Mouse (Mus musculus): Measurements from ENCODE around the gene Fut1. TPM values are rescaled to one million over a fixed set of nuclear protein-coding genes. Genes with fewer than 3 reads are reported as not detected.
A peak's percentile ranks its signal among the peaks of the same experiment; 100 is the strongest.

The Fut1 gene
- polyA plus RNA-seq, 1 experiment, result 5.9 TPM

DNA sequence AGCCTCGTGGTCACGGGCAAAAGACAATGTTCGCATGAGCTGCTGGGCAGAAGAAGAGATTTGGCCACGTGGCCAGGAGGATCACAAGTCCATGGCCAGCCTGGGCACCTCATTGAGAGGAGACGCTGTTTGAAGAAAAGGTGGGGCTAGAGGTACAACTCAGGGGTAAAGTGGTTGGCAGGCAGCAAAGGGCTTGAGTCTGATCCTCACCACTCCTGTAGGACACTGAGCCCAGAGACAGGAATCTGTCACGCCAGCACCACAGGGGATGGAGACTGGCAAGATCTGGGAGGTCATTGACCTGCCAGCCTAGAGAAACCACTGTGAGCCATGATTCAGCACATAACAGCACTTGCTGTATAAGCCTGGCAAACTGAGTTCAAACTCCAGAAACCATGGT lies 19.6 kb upstream of the Fut1 start:
- Histone ChIP-seq H3K36me3 (ENCODE audit: control insufficient read depth, insufficient read depth, low read length) (no peaks in the 10 kb centered on the region), H3K27ac (ENCODE audit: control insufficient read depth, insufficient read depth, low read length) (no peak overlapping the region), H3K27me3 (ENCODE audit: control insufficient read depth, insufficient read depth, low read length) (no peaks in the 10 kb centered on the region), H3K4me1 (replicated peaks; ENCODE audit: control insufficient read depth, insufficient read depth, low read length) (peaks cover 43% of the 10 kb centered on the region), H3K4me3 (ENCODE audit: control insufficient read depth, insufficient read depth, low read length) (no peak overlapping the region)
- DNase-seq, result no peak
- 73% methylated on average over 6 of the region's 6 CpGs for WGBS
- no peak for TF ChIP-seq POLR2A (IDR thresholded peaks at IDR 0.05; ENCODE audit: control insufficient read depth, extremely low read depth, insufficient read depth, low read length, poor library complexity)

DNA sequence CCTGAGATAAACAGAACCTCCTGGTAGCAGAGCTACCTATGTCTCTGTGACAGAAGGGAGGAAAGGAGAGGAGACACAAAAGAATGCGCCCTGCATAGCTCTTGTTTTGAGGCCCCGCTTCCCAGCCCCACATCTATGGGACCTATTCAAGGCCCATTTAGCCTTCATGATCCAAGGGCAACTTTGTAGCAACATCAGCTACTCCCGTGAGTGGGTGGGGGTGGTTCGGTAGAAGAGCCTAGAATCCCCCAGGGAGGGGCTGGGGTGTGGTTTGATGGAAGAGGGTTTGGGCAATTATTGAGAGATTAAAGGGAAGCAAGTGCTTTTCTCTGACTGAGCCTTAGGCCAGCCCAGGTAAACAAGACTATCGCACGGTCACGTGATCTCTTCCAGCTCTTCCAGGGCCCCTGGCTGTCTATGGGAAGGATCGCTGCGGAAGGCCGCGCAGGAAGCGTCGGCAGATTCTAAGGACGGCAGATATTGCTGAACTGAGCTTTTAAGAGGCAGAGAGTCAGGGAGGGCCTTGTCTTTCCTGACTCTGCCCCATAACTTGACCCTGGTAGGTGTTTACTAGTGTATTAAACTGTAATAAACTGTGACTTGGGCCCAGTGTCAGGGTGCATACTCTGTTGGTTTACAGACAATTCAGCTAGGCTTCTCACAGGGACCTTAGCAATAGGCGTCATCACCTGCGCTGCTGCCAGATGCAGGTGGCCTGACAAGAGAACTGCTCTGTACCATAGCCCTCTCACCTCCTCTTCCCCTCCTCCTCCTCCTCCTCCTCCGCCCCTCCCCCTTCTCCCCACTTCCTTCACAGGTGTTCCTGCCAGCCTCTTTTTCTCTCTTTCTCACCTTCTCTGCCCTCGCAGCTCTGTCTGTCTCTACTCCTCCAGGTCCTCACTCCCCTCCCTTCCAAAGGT lies 17.9 kb upstream of the Fut1 start:
- TF ChIP-seq CTCF (IDR thresholded peaks at IDR 0.05; ENCODE audit: borderline replicate concordance, control insufficient read depth, extremely low read depth, insufficient read depth, low read length, poor library complexity) (no peak), POLR2A (IDR thresholded peaks at IDR 0.05; ENCODE audit: control insufficient read depth, extremely low read depth, insufficient read depth, low read length, poor library complexity) (0 out of 2 replicates have a peak, but pooled peaks have one; percentile 16)
- Histone ChIP-seq H3K4me3 (ENCODE audit: control insufficient read depth, insufficient read depth, low read length) (no peak overlapping the region), H3K36me3 (ENCODE audit: control insufficient read depth, insufficient read depth, low read length) (no peaks in the 10 kb centered on the region), H3K27ac (ENCODE audit: control insufficient read depth, insufficient read depth, low read length) (peak overlapping the region; percentile 70), H3K4me1 (replicated peaks; ENCODE audit: control insufficient read depth, insufficient read depth, low read length) (peaks cover 43% of the 10 kb centered on the region), H3K27me3 (ENCODE audit: control insufficient read depth, insufficient read depth, low read length) (no peaks in the 10 kb centered on the region)
- DNase-seq, result peak; percentile 71
- 74% methylated on average over 17 of the region's 18 CpGs for WGBS

DNA sequence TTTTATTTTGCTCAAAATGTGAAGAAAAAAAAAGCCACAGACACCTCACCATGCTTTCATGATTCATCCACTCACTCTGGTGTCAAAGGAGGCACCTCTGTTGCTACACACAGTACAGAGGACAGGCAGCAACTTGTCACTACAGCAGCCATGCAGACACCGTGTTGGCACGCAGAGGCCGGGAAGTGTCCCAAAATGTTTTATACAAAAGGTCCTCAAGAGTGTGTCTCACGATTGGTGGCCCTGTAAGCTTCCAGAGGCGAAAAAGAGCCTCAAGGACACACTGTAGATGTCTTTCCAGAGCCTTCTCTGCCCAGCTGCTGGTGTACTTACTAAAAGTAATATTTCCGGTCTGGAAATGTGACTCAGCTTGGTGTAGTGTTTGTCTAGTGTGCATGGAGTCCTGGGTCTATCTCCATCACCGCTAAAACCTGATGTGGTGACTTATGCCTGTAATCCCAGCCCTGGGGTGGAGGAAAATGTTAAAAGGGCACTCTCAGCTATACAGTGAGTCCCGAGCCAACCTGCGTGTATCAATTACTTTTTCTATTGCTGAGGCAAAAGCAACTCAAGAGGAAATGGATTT lies 11.3 kb upstream of the Fut1 start:
- H3K27me3 ChIP-seq (ENCODE audit: control insufficient read depth, insufficient read depth, low read length), result no peaks in the 10 kb centered on the region
- peaks cover 9% of the 10 kb centered on the region for H3K4me1 ChIP-seq (replicated peaks; ENCODE audit: control insufficient read depth, insufficient read depth, low read length)
- no peak overlapping the region for H3K27ac ChIP-seq (ENCODE audit: control insufficient read depth, insufficient read depth, low read length)
- no peak for DNase-seq
- no peak for TF ChIP-seq POLR2A (IDR thresholded peaks at IDR 0.05; ENCODE audit: control insufficient read depth, extremely low read depth, insufficient read depth, low read length, poor library complexity)
- no peak for TF ChIP-seq CTCF (IDR thresholded peaks at IDR 0.05; ENCODE audit: borderline replicate concordance, control insufficient read depth, extremely low read depth, insufficient read depth, low read length, poor library complexity)
- H3K4me3 ChIP-seq (ENCODE audit: control insufficient read depth, insufficient read depth, low read length), result no peak overlapping the region
- 89% methylated on average over 9 of the region's 9 CpGs for WGBS
- H3K36me3 ChIP-seq (ENCODE audit: control insufficient read depth, insufficient read depth, low read length), result no peaks in the 10 kb centered on the region

DNA sequence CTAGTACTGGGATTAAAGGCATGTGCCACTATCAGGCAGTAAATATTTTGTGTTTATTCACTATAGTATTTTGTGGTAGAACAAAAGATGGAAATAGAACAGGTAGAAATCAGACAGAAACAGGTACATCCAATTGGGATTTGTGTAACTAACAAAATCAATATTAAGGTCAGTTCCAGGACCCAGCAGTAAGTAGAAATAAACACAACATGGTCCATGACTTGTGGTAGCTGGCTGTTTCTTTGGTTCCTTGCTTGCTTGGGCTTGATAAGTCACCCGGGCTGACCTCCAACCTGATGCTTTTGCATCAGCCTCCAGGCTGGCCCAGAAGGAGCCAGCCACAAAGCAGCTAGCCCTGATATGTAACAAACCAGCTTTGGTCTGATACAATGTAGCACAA lies 7.6 kb upstream of the Fut1 start:
- TF ChIP-seq CTCF (IDR thresholded peaks at IDR 0.05; ENCODE audit: borderline replicate concordance, control insufficient read depth, extremely low read depth, insufficient read depth, low read length, poor library complexity) (no peak), POLR2A (IDR thresholded peaks at IDR 0.05; ENCODE audit: control insufficient read depth, extremely low read depth, insufficient read depth, low read length, poor library complexity) (no peak)
- Histone ChIP-seq H3K4me3 (ENCODE audit: control insufficient read depth, insufficient read depth, low read length) (no peak overlapping the region), H3K36me3 (ENCODE audit: control insufficient read depth, insufficient read depth, low read length) (no peaks in the 10 kb centered on the region), H3K4me1 (replicated peaks; ENCODE audit: control insufficient read depth, insufficient read depth, low read length) (no peaks in the 10 kb centered on the region), H3K27me3 (ENCODE audit: control insufficient read depth, insufficient read depth, low read length) (no peaks in the 10 kb centered on the region), H3K27ac (ENCODE audit: control insufficient read depth, insufficient read depth, low read length) (no peak overlapping the region)
- no peak for DNase-seq
- 93% methylated on average over 1 of the region's 1 CpGs for WGBS

DNA sequence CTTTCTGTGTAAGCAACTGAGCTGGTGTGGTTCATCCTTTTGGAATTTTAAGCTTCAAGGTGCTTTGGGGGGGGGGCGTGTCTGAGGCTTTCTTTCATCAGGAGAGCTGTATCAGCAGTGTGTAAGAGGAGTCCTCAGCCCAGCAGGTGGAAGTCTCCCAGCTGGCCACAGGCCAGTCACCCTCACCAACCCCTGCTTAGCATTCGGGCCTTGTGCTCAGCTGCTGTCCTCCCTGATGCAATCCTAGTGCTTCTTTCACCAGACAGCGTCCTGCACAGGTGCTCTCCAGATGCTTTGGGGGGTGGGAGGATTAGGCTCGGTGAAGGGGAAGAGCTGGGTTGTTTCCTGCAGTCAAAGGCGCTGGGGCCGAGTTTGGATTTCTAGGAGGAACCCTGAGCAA lies 812 bp upstream of the Fut1 start:
- no peak for TF ChIP-seq POLR2A (IDR thresholded peaks at IDR 0.05; ENCODE audit: control insufficient read depth, extremely low read depth, insufficient read depth, low read length, poor library complexity)
- no peak for TF ChIP-seq CTCF (IDR thresholded peaks at IDR 0.05; ENCODE audit: borderline replicate concordance, control insufficient read depth, extremely low read depth, insufficient read depth, low read length, poor library complexity)
- no peak for DNase-seq
- H3K4me1 ChIP-seq (replicated peaks; ENCODE audit: control insufficient read depth, insufficient read depth, low read length), result no peaks in the 10 kb centered on the region
- H3K36me3 ChIP-seq (ENCODE audit: control insufficient read depth, insufficient read depth, low read length), result no peaks in the 10 kb centered on the region
- no peak overlapping the region for H3K4me3 ChIP-seq (ENCODE audit: control insufficient read depth, insufficient read depth, low read length)
- 71% methylated on average over 6 of the region's 6 CpGs for WGBS
- no peak overlapping the region for H3K27ac ChIP-seq (ENCODE audit: control insufficient read depth, insufficient read depth, low read length)
- no peaks in the 10 kb centered on the region for H3K27me3 ChIP-seq (ENCODE audit: control insufficient read depth, insufficient read depth, low read length)

DNA sequence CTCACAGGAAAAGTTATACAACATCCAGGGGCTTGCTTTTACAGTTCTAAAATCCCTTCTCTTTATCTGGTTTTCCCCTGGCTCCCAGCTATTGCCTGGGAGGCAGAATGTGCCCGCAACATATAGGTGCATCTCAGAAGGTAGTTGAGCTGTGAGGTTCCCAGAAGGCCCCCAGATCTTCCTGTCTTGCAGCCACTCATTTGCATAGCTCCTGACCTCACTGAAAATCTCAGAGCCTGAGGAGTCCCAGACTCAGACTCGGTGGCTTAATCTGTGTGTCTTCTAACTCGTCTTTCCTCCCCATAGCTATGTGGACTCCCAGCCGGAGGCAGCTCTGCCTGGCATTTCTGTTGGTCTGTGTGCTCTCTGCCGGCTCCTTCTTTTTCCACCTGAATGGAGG lies 1.2 kb downstream of the Fut1 start:
- Histone ChIP-seq H3K4me1 (replicated peaks; ENCODE audit: control insufficient read depth, insufficient read depth, low read length) (0 out of 2 replicates have a peak, but pooled peaks cover 2% of the 10 kb centered on the region), H3K4me3 (ENCODE audit: control insufficient read depth, insufficient read depth, low read length) (no peak overlapping the region), H3K36me3 (ENCODE audit: control insufficient read depth, insufficient read depth, low read length) (no peaks in the 10 kb centered on the region), H3K27me3 (ENCODE audit: control insufficient read depth, insufficient read depth, low read length) (no peaks in the 10 kb centered on the region), H3K27ac (ENCODE audit: control insufficient read depth, insufficient read depth, low read length) (no peak overlapping the region)
- no peak for TF ChIP-seq CTCF (IDR thresholded peaks at IDR 0.05; ENCODE audit: borderline replicate concordance, control insufficient read depth, extremely low read depth, insufficient read depth, low read length, poor library complexity)
- no peak for TF ChIP-seq POLR2A (IDR thresholded peaks at IDR 0.05; ENCODE audit: control insufficient read depth, extremely low read depth, insufficient read depth, low read length, poor library complexity)
- 86% methylated on average over 5 of the region's 5 CpGs for WGBS
- no peak for DNase-seq
